Mouse (Mus musculus) G1E (cell line): ENCODE data around the gene Zdhhc17. TPM values are rescaled to one million over a fixed set of nuclear protein-coding genes. Genes with fewer than 3 reads are reported as not detected.
A peak's percentile ranks its signal among the peaks of the same experiment; 100 is the strongest.

ENCODE experiments used
- ATAC-seq: 2 replicates; pipeline ENCODE4 v1.8.0; 2016; ENCODE audit warnings: mild to moderate bottlenecking; ENCODE audit not compliant: insufficient number of reproducible peaks, poor library complexity, low FRiP score, severe bottlenecking; ENCODE audit errors: extremely low read depth
- DNase-seq: peaks from one replicate; pipeline ENCODE4 v3.0.0; 2012; ENCODE audit warnings: low spot score
- H3K27me3 ChIP-seq: 2 replicates; pipeline ENCODE4 v1.6.1; 2012; ENCODE audit warnings: mild to moderate bottlenecking, low read length, inconsistent platforms; ENCODE audit not compliant: insufficient read depth
- H3K36me3 ChIP-seq: replicated peaks from 2 replicates; pipeline ENCODE3; 2012; ENCODE audit warnings: mild to moderate bottlenecking, inconsistent platforms
- H3K4me1 ChIP-seq: 2 replicates; pipeline ENCODE4 v1.6.1; 2012; ENCODE audit warnings: low read depth, low read length, inconsistent platforms, mixed read lengths; ENCODE audit not compliant: insufficient read depth
- H3K4me3 ChIP-seq: 2 replicates; pipeline ENCODE4 v1.5.1; 2012; ENCODE audit warnings: low read depth, mild to moderate bottlenecking, inconsistent platforms, low read length, moderate library complexity, mixed read lengths
- H3K9me3 ChIP-seq: replicated peaks from 2 replicates; pipeline ENCODE4 v1.6.1; 2012; ENCODE audit warnings: inconsistent platforms
- CTCF ChIP-seq: IDR thresholded peaks from 2 replicates; pipeline ENCODE4 v1.5.1; 2012; ENCODE audit warnings: low read depth, low read length, inconsistent platforms, mixed read lengths
- GATA1 ChIP-seq: IDR thresholded peaks from 2 replicates; pipeline ENCODE4 v1.6.1; 2012; ENCODE audit warnings: borderline replicate concordance, low read length, inconsistent platforms, mixed read lengths
- GATA2 ChIP-seq: IDR thresholded peaks from 2 replicates; pipeline ENCODE4 v1.6.1; 2012; ENCODE audit warnings: low read depth, low read length, inconsistent platforms, borderline replicate concordance
- POLR2AphosphoS5 ChIP-seq: IDR thresholded peaks from 2 replicates; pipeline ENCODE4 v1.6.1; 2012; ENCODE audit warnings: low read depth, low read length, inconsistent platforms; ENCODE audit not compliant: insufficient replicate concordance
- TAL1 ChIP-seq: conservative IDR thresholded peaks from 2 replicates; pipeline ENCODE4 v1.6.1; 2012; ENCODE audit warnings: low read depth, low read length, inconsistent platforms, mixed read lengths
- polyA plus RNA-seq: library from polyadenylated mRNA; stranded (reverse); fragments of >175 nt; gene quantifications from 2 replicates; pipeline ENCODE4 v1.2.3, GENCODE M21; 2012
- total RNA-seq, 2 experiments: library from RNA; stranded (forward) in 1 of 2; stranded (reverse) in 1 of 2; fragments of 200-1000 nt in 1 of 2; fragments of >200 nt in 1 of 2; fragmentation: Nextera tagmentation in 1 of 2; gene quantifications; 2 replicates each; pipeline ENCODE4 v1.2.3; 2014 to 2017

Gene Zdhhc17
- total and polyA plus RNA-seq, 3 experiments: 1.5 to 102 (median 70.0) TPM

DNA sequence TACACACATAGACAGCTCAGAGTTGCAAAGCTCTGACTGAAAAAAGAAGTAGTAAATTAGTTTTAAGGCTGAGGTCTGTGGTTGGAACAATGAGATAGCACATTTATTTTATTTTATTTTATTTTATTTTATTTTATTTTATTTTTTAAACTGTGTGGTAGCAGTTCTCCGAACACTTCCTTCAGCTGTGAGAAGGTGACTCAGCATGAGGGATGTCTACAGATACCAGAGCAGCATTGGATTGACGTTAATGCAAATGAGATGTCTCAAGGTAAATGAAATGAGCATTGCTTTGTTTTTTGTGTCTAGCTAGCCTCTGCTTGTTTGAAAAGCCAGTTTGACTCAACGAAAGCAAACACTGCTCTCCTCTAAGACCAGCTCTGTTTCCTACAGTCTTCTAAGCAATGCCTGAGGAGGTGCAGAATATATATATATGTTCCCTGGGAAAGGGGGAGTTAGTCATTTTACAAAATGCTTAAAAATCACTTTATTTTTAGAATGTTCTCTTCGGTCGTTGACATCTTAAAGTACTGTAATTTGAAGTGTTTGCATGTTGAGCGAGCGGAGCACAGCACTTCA, 30.2 kb upstream of the Zdhhc17 start:
- DNase-seq (no peak), ATAC-seq (peak; percentile 68)
- no peaks in the 10 kb centered on the region for H3K36me3 ChIP-seq
- H3K27me3 ChIP-seq: peaks cover 4% of the 10 kb centered on the region; the same call in 1 of the 2 replicates
- H3K9me3 ChIP-seq: peaks cover 12% of the 10 kb centered on the region
- TF ChIP-seq POLR2AphosphoS5 (no peak), GATA2 (no peak), CTCF (no peak), GATA1 (no peak)
- H3K4me1 ChIP-seq: peaks cover 4% of the 10 kb centered on the region; the same call in 1 of the 2 replicates
- H3K4me3 ChIP-seq: no peak overlapping the region

- Histone ChIP-seq H3K27me3 (peaks cover 4% of the 10 kb centered on the region; the same call in 1 of the 2 replicates), H3K4me1 (peaks cover 4% of the 10 kb centered on the region; the same call in 1 of the 2 replicates), H3K9me3 (no peaks in the 10 kb centered on the region; the same call in 1 of the 2 replicates), H3K36me3 (no peaks in the 10 kb centered on the region), H3K4me3 (no peak overlapping the region)
- DNase-seq (no peak), ATAC-seq (no peak)
- TF ChIP-seq GATA2 (no peak), TAL1 (no peak), CTCF (no peak), POLR2AphosphoS5 (no peak), GATA1 (no peak)
Measured at GRCm38 (mm10) chr10:111036851-111037250, 26.9 kb upstream of the Zdhhc17 start.

DNA sequence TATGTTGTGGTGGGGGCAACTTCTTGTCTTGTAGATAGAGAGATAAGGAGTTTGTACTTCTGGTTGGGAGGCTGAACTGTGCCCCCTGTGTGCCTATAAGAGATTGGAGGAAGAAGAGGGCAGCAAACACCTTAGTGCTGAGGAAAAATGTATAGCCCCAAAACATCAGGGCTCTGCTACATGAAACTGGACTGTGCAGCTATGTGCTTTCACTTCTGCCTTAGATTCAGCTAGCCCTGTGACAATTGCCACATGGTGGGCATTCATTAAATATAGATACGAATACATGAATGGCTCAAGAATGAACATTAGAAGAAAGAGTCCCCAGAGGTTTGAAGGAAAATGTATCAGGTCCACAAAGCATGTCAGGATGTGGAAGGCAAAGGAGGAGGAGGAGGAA, 25.2 kb upstream of the Zdhhc17 start:
- no peak for DNase-seq
- Histone ChIP-seq H3K9me3 (no peaks in the 10 kb centered on the region; the same call in 1 of the 2 replicates), H3K4me1 (peaks cover 3% of the 10 kb centered on the region; the same call in 1 of the 2 replicates), H3K27me3 (peaks cover 4% of the 10 kb centered on the region; the same call in 1 of the 2 replicates), H3K36me3 (no peaks in the 10 kb centered on the region), H3K4me3 (no peak overlapping the region)
- no peak for TF ChIP-seq TAL1
- no peak for TF ChIP-seq POLR2AphosphoS5
- no peak for TF ChIP-seq GATA2
- TF ChIP-seq CTCF: no peak
- TF ChIP-seq GATA1: no peak
- no peak for ATAC-seq

- ATAC-seq (no peak), DNase-seq (no peak)
- TF ChIP-seq CTCF (no peak), GATA2 (no peak), TAL1 (no peak), GATA1 (no peak)
- Histone ChIP-seq H3K4me3 (no peak overlapping the region), H3K9me3 (no peaks in the 10 kb centered on the region; the same call in 1 of the 2 replicates), H3K4me1 (no peaks in the 10 kb centered on the region), H3K36me3 (no peaks in the 10 kb centered on the region), H3K27me3 (peaks cover 4% of the 10 kb centered on the region)
Measured at GRCm38 (mm10) chr10:111031511-111032365, 21.8 kb upstream of the Zdhhc17 start.

DNA sequence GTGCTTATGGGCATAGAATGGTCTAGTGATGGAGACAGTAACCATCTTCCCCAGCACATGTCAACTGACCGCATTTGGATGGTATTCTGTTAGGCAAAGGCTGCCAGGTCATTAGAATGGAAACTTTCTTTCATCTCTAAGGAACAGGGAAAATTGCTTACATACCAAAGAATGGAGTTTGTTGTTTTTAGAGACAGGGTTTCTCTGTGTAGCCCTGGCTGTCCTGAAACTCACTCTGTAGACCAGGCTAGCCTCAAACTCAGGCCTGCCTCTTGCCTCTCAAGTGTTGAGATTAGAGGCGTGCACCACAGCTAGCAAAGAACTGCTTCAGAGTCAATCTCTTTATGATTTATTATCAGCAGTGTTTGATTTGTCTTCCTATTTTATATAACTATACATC, 20.9 kb upstream of the Zdhhc17 start:
- TF ChIP-seq GATA2 (no peak), GATA1 (no peak), TAL1 (no peak), CTCF (no peak), POLR2AphosphoS5 (no peak)
- Histone ChIP-seq H3K4me1 (no peaks in the 10 kb centered on the region), H3K36me3 (no peaks in the 10 kb centered on the region), H3K9me3 (no peaks in the 10 kb centered on the region; the same call in 1 of the 2 replicates), H3K4me3 (no peak overlapping the region), H3K27me3 (peaks cover 4% of the 10 kb centered on the region)
- no peak for ATAC-seq
- no peak for DNase-seq

GRCm38 (mm10) chr10:111026106-111026505, 16.2 kb upstream of the Zdhhc17 start:
- no peak for TF ChIP-seq POLR2AphosphoS5
- no peak for TF ChIP-seq TAL1
- TF ChIP-seq CTCF: no peak
- no peak for TF ChIP-seq GATA1
- no peak for TF ChIP-seq GATA2

More at GRCm38 (mm10) chr10:111026106-111026505, 16.2 kb upstream of the Zdhhc17 start:
- no peaks in the 10 kb centered on the region for H3K9me3 ChIP-seq
- no peaks in the 10 kb centered on the region for H3K36me3 ChIP-seq
- no peak overlapping the region for H3K4me3 ChIP-seq
- DNase-seq (no peak), ATAC-seq (no peak)
- H3K4me1 ChIP-seq: no peaks in the 10 kb centered on the region
- H3K27me3 ChIP-seq: peaks cover 7% of the 10 kb centered on the region
